Mouse (Mus musculus) spleen, postnatal 4 days (tissue): ENCODE measurements around the gene Arhgap22.
A peak's percentile ranks its signal among the peaks of the same experiment; 100 is the strongest.

ENCODE experiments used
- DNase-seq, 2 experiments: peaks; one replicate each; pipeline ENCODE4 v3.0.0; 2022; ENCODE audit warnings: low spot score in 2 of 2

The Arhgap22 gene

DNA sequence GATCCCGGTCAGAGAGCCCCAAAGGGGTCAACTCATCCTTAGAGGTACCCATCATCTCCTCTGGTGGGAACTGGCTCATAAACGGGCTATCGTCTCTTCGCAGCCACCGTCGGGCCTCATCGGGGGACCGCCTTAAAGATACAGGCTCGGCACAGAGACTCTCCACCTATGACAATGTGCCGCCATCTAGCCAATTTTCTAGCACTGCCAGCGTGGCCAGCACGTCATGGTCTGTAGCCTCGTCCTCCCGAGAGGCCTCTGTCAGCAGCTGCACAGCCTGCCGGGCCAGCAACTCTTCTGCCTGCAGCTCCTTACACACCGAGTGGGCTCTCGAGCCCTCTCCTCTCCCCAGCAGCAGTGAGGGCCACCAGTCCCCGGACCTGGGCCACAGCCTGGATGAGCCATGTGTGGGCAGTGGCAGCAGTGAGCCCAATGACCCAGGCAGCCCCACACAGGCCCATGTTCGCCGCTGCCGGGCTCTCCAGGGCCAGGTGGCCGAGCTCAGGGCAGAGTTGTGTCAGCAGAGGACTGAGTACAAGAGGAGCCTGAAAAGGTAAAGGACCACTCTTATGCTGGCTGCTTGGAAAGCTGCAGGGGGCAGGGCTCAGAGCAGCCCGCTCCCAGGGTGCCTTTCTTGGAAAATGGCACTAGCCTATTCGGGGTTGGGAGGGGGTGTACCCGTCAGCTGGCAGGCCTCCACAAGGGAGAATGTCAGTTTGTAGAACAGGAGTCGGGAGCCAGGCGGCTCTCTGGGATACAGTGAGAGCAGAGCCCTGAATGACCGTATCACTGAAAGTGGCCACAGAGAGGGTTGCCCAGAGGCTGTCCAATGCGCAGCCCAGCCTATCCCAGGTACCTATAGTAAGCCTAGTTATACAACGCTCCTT is 153.3 kb downstream of the Arhgap22 start:
- DNase-seq = peak in 1 of 2 experiments; percentile 61

DNA sequence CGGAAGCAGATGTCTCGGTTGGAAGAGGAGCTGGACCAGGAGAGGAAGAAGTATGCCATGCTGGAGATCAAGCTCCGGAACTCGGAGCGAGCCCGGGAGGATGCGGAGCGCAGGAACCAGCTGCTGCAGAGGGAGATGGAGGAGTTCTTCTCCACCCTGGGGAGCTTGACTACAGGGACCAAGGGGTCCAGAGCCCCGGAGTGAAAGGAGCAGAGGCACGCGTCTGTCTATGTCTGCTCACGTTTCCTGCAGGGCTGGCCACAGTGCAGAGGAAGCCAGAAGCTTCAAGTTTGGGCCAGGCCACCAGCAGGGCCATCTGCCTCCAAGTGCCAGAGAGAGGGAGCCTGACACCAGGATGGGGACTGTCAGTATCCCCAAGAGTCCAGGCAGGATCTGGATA is 155.5 kb downstream of the Arhgap22 start:
- peak in 1 of 2 experiments; percentile 53 for DNase-seq

DNA sequence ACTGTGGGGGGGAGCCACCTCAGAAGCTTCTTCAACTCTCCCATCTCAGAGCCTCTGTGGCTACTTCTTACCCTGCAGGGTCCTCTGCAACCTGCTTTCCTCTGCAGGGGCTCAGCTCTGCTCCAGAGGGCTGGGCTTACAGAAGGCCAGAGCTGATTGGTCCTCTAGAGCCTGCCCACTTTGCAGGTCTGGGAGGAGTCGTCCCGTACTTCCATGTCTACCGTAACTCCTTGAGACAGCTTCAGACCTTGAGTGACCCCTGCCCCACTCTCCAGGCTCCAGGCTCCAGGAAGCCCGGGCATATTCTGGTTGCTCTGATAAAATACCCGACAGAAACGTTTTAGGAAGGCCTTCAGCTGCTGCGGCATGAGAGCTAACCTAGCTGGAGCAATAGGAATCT is 156.2 kb downstream of the Arhgap22 start:
- peak in 1 of 2 experiments; percentile 52 for DNase-seq

DNA sequence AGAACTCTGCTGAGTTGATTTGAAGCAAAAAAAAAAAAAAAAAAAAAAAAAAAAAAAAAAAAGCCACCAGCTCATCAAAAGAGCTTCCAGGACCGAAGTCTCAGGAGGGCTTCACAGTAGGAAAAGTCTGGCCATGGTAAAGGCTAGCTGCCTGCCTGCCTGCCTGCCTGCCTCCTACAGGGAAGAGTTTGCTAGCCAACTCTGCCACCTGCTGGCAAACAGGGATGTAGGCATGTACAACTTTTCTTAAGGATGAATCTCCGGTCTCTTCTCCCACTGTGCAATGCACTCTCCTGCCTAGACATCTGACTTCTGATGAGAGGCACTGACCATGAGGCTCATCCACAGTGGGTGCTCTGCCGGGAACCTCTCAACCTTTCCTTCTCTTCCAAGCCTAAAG is 157.4 kb downstream of the Arhgap22 start:
- DNase-seq = peak in 1 of 2 experiments; percentile 65

DNA sequence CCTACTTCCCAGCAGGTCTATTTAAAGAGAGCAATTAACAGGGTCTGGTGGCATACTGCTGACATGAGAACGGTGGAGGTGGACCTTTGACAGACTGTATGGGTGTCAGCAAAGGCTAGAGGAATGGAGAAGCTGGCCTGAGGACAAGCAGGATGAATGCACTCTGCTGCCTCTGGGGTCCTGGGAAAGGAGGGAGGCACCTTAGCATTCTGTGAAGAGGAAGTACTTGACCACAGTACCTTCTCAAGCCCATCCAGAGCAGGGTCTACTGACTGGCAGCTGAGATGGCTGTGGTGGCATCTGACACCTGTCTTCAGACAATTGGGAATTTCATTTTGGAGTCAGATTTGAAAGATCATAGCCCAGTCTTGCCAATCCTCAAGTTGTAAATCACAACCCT is 159.4 kb downstream of the Arhgap22 start:
- no peak for DNase-seq

DNA sequence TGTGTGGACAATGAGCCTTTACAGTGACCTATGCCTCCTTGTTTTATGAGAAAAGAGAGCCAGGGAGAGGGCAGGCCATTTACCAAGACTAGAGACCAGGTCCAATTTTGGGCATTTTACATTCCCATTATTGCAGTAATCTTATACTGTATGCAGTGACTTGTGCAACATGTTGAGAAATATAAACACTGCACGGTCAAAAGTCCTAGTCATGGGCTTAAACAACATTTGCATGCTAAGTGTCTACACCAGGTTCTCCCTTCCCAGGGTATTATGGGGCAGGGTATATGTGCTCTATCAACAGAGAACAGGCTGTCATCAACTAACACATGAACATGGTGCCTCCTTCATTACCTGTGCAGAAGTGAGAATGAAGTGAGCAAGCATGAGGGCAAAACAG is 160.3 kb downstream of the Arhgap22 start:
- DNase-seq = no peak

DNA sequence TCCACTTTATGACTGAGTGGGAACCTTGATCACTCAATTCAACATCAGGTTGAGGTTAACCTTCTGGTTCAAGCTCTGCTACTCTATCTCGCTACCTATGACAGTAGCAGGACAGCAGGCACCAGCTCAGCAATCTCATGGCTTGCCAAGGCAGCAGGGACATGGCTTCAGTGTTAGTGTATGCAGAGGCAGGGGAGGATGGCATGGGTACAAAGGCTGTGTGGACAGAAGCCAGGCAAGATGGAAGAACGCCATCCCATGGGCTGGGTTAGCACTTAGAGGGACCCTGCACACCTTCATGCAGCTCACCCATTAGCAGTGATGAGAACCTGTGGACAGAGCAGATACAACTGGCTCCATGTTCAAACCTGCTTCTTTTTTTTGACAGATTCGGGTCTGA is 163.4 kb downstream of the Arhgap22 start:
- DNase-seq = no peak

DNA sequence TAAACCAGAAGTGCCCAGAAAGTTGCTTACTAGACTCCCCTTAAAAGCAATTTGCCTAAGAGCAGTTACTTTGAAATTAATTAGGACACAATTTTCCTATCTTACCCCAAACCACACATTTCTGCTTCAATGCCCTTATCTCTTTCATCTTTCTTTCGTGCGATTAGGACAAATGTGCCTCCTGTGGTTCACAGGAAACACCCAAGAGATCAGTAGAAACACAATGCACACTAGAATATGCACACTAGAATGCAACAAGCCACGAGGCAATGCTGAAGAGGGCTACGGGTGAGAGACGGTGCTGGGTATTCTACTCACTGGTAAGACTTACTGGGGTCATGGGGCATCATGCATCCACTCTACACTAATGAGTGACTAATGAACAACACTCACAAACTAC is 164.9 kb downstream of the Arhgap22 start:
- no peak for DNase-seq

DNA sequence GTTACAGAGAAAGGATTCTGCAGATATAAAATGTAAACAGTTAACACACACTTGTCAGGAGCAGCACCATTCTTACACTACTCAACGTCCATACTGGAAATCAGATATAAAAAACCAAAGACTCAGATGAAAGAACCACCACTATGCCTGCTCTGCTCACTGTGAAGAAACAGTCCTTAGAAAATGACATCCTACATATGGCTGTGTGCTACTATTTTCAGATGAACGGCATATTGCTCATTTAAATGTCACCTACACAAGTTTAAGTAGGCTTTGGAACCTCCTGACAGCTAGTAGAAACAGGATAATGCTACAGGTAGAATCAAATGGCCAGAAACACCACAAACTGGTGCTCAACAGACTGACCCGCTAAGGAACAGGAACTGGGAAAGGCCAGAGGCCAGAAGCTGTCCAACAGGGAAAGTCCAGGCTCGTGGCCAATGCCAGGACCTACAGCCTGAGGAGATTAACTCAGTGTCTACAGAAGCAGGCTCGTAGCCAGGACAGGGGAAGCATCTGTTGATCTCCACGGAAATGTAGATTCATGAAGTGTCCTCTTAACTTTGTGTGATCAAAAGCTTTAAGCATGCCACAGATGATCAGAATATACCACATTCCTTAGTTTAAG is 167.1 kb downstream of the Arhgap22 start:
- no peak for DNase-seq

DNA sequence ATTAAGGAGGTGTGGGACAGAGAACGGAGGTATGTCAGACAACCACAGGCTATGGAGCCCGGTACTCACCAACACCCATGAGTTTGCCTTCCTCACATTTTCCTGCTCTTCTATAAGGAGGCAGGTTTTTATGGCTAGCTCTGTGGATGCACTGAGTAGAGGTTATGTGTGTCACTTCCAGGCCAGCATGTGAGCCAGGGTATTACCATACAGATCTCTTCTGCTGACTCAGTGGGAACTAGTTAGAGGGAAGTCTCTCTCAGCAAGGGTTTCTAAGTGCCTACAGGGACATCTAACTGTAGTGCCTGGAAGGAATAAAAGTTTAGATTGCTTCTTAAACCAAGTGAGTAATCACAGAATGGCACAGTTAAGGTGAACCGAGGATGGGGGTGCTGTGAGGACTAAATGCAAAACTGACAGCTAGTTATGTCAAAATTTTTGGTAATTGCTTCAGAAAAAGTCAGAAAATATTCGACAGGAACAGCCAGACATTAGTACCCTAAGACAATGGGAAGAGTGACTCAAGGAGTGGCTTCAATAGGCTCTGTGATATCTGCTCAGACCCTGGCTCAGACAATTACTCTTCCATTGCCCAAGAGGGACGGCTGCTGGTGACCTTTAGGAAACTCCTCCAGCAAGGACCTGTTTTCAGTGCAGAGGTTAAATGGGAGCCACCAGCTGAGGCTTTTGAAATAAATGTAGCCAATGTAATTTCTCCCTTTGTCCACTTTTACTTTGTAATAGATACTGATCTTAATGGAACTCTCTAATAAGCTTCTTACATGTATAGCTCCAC is 184.4 kb downstream of the Arhgap22 start:
- no peak for DNase-seq

DNA sequence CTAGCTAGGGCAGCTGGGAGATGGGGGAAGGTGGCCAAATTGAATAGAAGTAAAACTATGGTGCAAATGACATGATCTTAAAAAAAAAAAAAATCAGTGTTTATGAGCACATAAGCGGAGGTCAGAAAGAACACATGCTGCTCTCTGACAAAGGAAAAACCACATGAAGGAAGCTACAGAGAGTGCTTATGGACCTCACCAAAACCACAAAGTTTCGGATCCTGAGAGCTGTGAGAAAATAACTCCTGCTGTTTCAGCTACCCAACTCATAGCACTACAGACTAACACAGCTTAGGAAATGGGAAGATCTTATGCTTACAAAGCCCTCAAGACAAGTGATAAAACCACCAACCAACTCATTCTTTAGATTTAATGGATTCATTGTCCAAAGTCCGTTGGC is 186.2 kb downstream of the Arhgap22 start:
- DNase-seq = no peak

DNA sequence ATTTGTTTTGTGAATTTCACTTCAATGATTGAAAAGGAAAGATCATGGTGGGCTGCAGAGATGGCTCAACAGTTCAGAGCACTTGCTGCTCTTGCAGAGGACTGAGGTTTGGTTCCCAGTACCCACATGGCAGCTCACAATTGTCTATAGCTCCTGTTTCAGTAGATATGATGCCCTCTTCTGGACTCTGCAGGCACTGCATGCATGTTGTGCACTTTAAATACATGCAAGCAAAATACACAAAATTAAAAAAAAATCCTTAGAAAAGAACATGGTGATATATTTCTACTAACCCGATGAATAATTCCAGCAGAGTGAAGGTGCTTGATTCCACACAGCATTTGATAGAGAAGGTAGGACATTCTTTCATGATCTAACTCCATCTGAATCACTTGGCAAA is 188.5 kb downstream of the Arhgap22 start:
- no peak for DNase-seq

DNA sequence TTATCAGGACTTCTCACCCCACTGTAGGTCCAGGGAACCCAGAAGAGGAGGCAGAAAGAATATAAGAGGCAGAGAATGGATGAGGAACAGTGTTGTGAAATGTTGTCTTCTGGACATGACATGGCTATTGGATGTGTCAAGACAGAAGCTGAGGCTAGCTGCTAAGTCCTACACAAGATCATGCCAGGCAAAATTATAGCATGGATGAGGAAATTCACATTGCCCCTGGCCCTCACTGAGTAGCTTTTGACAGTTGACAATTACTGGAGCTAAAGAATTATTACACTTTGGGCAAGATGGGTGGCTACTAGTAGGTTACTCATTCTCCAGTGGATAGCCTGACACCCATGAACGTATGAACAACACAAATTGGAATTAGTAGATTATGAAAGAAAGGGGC is 201.9 kb downstream of the Arhgap22 start:
- no peak for DNase-seq

DNA sequence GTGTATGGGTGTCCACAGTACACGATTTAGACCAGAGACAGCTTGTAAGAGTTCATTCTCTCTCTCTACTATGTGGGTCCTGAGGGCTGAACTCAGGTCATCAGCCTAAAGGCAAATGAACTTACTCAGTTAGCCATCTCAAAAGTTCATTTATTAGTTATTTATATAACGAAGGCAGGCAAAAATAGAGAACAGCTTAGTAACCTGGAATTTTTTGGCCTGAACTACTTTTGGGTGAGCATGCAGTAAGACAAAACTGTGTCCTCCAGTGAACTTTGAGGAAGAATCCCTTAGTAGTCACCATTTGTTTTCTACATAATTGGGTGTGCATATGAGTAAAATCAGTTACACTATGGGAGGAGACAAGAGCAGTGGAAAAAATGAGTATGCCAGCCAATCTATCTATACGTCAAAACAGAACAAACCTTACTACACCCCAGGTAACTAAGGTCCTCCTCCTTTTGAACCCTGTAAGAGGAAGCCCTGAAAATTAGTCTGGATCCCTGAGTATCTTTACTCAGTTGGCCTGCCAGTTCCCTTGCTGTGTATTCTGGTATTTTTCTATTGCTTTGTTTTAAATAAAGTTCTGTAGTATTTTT is 204.6 kb downstream of the Arhgap22 start:
- no peak for DNase-seq
